Mouse (Mus musculus): ENCODE results near the gene 6330409D20Rik.

- TF ChIP-seq CTCF (conservative IDR thresholded peaks at IDR 0.05; ENCODE audit: low read length) (no peak), NANOG (IDR thresholded peaks at IDR 0.05; ENCODE audit: borderline replicate concordance, low read length) (no peak), POU5F1 (IDR thresholded peaks at IDR 0.05; ENCODE audit: borderline replicate concordance, low read length) (no peak)
Observed at GRCm38 (mm10) chr2:32683701-32684100, 57.1 kb downstream of the 6330409D20Rik start.

Data from E14TG2a.4 (cell line).